Mouse (Mus musculus): Measurements from ENCODE around the gene Hmgcl. TPM values are rescaled to one million over a fixed set of nuclear protein-coding genes. Genes with fewer than 3 reads are reported as not detected.

Gene Hmgcl
- polyA plus RNA-seq, 1 experiment from 2014 or later, result 55.9 TPM

GRCm38 (mm10) chr4:135986943-135987710 is 40.9 kb downstream of the Hmgcl start, which contains the start of gene Pithd1:
Gene Pithd1 (minus strand): TSS chr4:135987264.
- DNase-seq (ENCODE audit: low spot score), result peak; percentile 95
- H3K4me1 ChIP-seq (replicated peaks; ENCODE audit: control insufficient read depth, insufficient read depth, low read length), result peaks cover 8% of the 10 kb centered on the region
- ATAC-seq (replicated peaks; ENCODE audit: low FRiP score), result peak; percentile 93
- H3K4me3 ChIP-seq (ENCODE audit: low read depth, low read length), result peak within 1 kb of the TSS; percentile 90
- H3K9ac ChIP-seq (ENCODE audit: low read length), result peak within 1 kb of the TSS; percentile 91
- H3K27me3 ChIP-seq (ENCODE audit: control insufficient read depth, insufficient read depth, low read length), result no peaks in the 10 kb centered on the region
- peak within 1 kb of the TSS; percentile 62 for H3K27ac ChIP-seq (ENCODE audit: low read depth, low read length)
- no peaks in the 10 kb centered on the region for H3K9me3 ChIP-seq (ENCODE audit: control insufficient read depth, low read length)
- H3K4me2 ChIP-seq (ENCODE audit: low read depth, low read length, severe bottlenecking), result peak within 1 kb of the TSS; percentile 64
- no peaks in the 10 kb centered on the region; the same call in 1 of the 2 replicates for H3K36me3 ChIP-seq (ENCODE audit: control insufficient read depth, insufficient read depth, low read length)
- WGBS, result under 1% methylated on average over 76 of the region's 81 CpGs

GRCm38 (mm10) chr4:135987714-135988113 is 41.5 kb downstream of the Hmgcl start:
- H3K9me3 ChIP-seq (ENCODE audit: control insufficient read depth, low read length), result no peaks in the 10 kb centered on the region
- DNase-seq (ENCODE audit: low spot score) (no peak), ATAC-seq (replicated peaks; ENCODE audit: low FRiP score) (no peak)
- 67% methylated on average over 9 of the region's 9 CpGs for WGBS
- peak overlapping the region; percentile 64; the same call in 1 of the 2 replicates for H3K4me2 ChIP-seq (ENCODE audit: low read depth, low read length, severe bottlenecking)
- peak overlapping the region; percentile 90 for H3K4me3 ChIP-seq (ENCODE audit: low read depth, low read length)
- H3K9ac ChIP-seq (ENCODE audit: low read length), result peak overlapping the region; percentile 91
- no peaks in the 10 kb centered on the region for H3K27me3 ChIP-seq (ENCODE audit: control insufficient read depth, insufficient read depth, low read length)
- no peaks in the 10 kb centered on the region; the same call in 1 of the 2 replicates for H3K36me3 ChIP-seq (ENCODE audit: control insufficient read depth, insufficient read depth, low read length)
- no peak overlapping the region for H3K27ac ChIP-seq (ENCODE audit: low read depth, low read length)
- peaks cover 8% of the 10 kb centered on the region for H3K4me1 ChIP-seq (replicated peaks; ENCODE audit: control insufficient read depth, insufficient read depth, low read length)

GRCm38 (mm10) chr4:135993941-135994340 is 47.7 kb downstream of the Hmgcl start:
- H3K9me3 ChIP-seq (ENCODE audit: control insufficient read depth, low read length), result no peaks in the 10 kb centered on the region
- 94% methylated on average over 6 of the region's 6 CpGs for WGBS
- no peaks in the 10 kb centered on the region for H3K27me3 ChIP-seq (ENCODE audit: control insufficient read depth, insufficient read depth, low read length)
- no peak overlapping the region for H3K4me2 ChIP-seq (ENCODE audit: low read depth, low read length, severe bottlenecking)
- H3K27ac ChIP-seq (ENCODE audit: low read depth, low read length), result no peak overlapping the region
- no peaks in the 10 kb centered on the region for H3K4me1 ChIP-seq (replicated peaks; ENCODE audit: control insufficient read depth, insufficient read depth, low read length)
- ATAC-seq (replicated peaks; ENCODE audit: low FRiP score) (no peak), DNase-seq (ENCODE audit: low spot score) (no peak)
- H3K36me3 ChIP-seq (ENCODE audit: control insufficient read depth, insufficient read depth, low read length), result no peaks in the 10 kb centered on the region
- H3K9ac ChIP-seq (ENCODE audit: low read length), result no peak overlapping the region
- H3K4me3 ChIP-seq (ENCODE audit: low read depth, low read length), result no peak overlapping the region

- ATAC-seq (replicated peaks; ENCODE audit: low FRiP score), result no peak
- H3K27me3 ChIP-seq (ENCODE audit: control insufficient read depth, insufficient read depth, low read length), result no peaks in the 10 kb centered on the region
- H3K4me1 ChIP-seq (replicated peaks; ENCODE audit: control insufficient read depth, insufficient read depth, low read length), result no peaks in the 10 kb centered on the region
- H3K4me2 ChIP-seq (ENCODE audit: low read depth, low read length, severe bottlenecking), result no peak overlapping the region
- 86% methylated on average over 4 of the region's 4 CpGs for whole genome bisulfite sequencing
- no peak overlapping the region for H3K9ac ChIP-seq (ENCODE audit: low read length)
- no peaks in the 10 kb centered on the region for H3K9me3 ChIP-seq (ENCODE audit: control insufficient read depth, low read length)
- no peaks in the 10 kb centered on the region for H3K36me3 ChIP-seq (ENCODE audit: control insufficient read depth, insufficient read depth, low read length)
- no peak for DNase-seq (ENCODE audit: low spot score)
- no peak overlapping the region for H3K27ac ChIP-seq (ENCODE audit: low read depth, low read length)
- H3K4me3 ChIP-seq (ENCODE audit: low read depth, low read length), result no peak overlapping the region
Measured at GRCm38 (mm10) chr4:135995118-135995517, 48.9 kb downstream of the Hmgcl start.

- Histone ChIP-seq H3K4me3 (ENCODE audit: low read depth, low read length) (no peak overlapping the region), H3K4me2 (ENCODE audit: low read depth, low read length, severe bottlenecking) (no peak overlapping the region), H3K36me3 (ENCODE audit: control insufficient read depth, insufficient read depth, low read length) (peaks cover 16% of the 10 kb centered on the region), H3K4me1 (replicated peaks; ENCODE audit: control insufficient read depth, insufficient read depth, low read length) (no peaks in the 10 kb centered on the region), H3K9ac (ENCODE audit: low read length) (no peak overlapping the region), H3K9me3 (ENCODE audit: control insufficient read depth, low read length) (no peaks in the 10 kb centered on the region), H3K27ac (ENCODE audit: low read depth, low read length) (no peak overlapping the region), H3K27me3 (ENCODE audit: control insufficient read depth, insufficient read depth, low read length) (no peaks in the 10 kb centered on the region)
- DNase-seq (ENCODE audit: low spot score) (no peak), ATAC-seq (replicated peaks; ENCODE audit: low FRiP score) (no peak)
- 91% methylated on average over 5 of the region's 5 CpGs for WGBS
Measured at GRCm38 (mm10) chr4:136004107-136004675, 57.9 kb downstream of the Hmgcl start.

- Histone ChIP-seq H3K4me1 (replicated peaks; ENCODE audit: control insufficient read depth, insufficient read depth, low read length) (no peaks in the 10 kb centered on the region), H3K27ac (ENCODE audit: low read depth, low read length) (no peak overlapping the region), H3K9ac (ENCODE audit: low read length) (no peak overlapping the region), H3K27me3 (ENCODE audit: control insufficient read depth, insufficient read depth, low read length) (no peaks in the 10 kb centered on the region), H3K4me2 (ENCODE audit: low read depth, low read length, severe bottlenecking) (no peak overlapping the region), H3K4me3 (ENCODE audit: low read depth, low read length) (no peak overlapping the region), H3K36me3 (ENCODE audit: control insufficient read depth, insufficient read depth, low read length) (peaks cover 18% of the 10 kb centered on the region), H3K9me3 (ENCODE audit: control insufficient read depth, low read length) (no peaks in the 10 kb centered on the region)
- no peak for DNase-seq (ENCODE audit: low spot score)
- no peak for ATAC-seq (replicated peaks; ENCODE audit: low FRiP score)
- WGBS, result 89% methylated on average over 2 of the region's 2 CpGs
Measured at GRCm38 (mm10) chr4:136004921-136005320, 58.7 kb downstream of the Hmgcl start.

- Histone ChIP-seq H3K4me1 (replicated peaks; ENCODE audit: control insufficient read depth, insufficient read depth, low read length) (no peaks in the 10 kb centered on the region), H3K4me3 (ENCODE audit: low read depth, low read length) (no peak overlapping the region), H3K9ac (ENCODE audit: low read length) (no peak overlapping the region), H3K36me3 (ENCODE audit: control insufficient read depth, insufficient read depth, low read length) (peaks cover 24% of the 10 kb centered on the region), H3K27me3 (ENCODE audit: control insufficient read depth, insufficient read depth, low read length) (no peaks in the 10 kb centered on the region), H3K4me2 (ENCODE audit: low read depth, low read length, severe bottlenecking) (no peak overlapping the region), H3K9me3 (ENCODE audit: control insufficient read depth, low read length) (no peaks in the 10 kb centered on the region), H3K27ac (ENCODE audit: low read depth, low read length) (no peak overlapping the region)
- DNase-seq (ENCODE audit: low spot score), result no peak
- WGBS, result 97% methylated on average over 3 of the region's 3 CpGs
- ATAC-seq (replicated peaks; ENCODE audit: low FRiP score), result no peak
Measured at GRCm38 (mm10) chr4:136006821-136007220, 60.6 kb downstream of the Hmgcl start.

GRCm38 (mm10) chr4:136008782-136009447 is 62.7 kb downstream of the Hmgcl start:
- Histone ChIP-seq H3K4me1 (replicated peaks; ENCODE audit: control insufficient read depth, insufficient read depth, low read length) (no peaks in the 10 kb centered on the region), H3K4me3 (ENCODE audit: low read depth, low read length) (no peak overlapping the region), H3K36me3 (ENCODE audit: control insufficient read depth, insufficient read depth, low read length) (peaks cover 21% of the 10 kb centered on the region), H3K9ac (ENCODE audit: low read length) (no peak overlapping the region), H3K9me3 (ENCODE audit: control insufficient read depth, low read length) (no peaks in the 10 kb centered on the region), H3K27ac (ENCODE audit: low read depth, low read length) (no peak overlapping the region), H3K27me3 (ENCODE audit: control insufficient read depth, insufficient read depth, low read length) (no peaks in the 10 kb centered on the region), H3K4me2 (ENCODE audit: low read depth, low read length, severe bottlenecking) (no peak overlapping the region)
- WGBS, result 96% methylated on average over 8 of the region's 8 CpGs
- DNase-seq (ENCODE audit: low spot score) (no peak), ATAC-seq (replicated peaks; ENCODE audit: low FRiP score) (no peak)

All from forebrain, embryonic 11.5 days (tissue).